Mouse (Mus musculus): ENCODE measurements around the gene Akr1c14.

DNA sequence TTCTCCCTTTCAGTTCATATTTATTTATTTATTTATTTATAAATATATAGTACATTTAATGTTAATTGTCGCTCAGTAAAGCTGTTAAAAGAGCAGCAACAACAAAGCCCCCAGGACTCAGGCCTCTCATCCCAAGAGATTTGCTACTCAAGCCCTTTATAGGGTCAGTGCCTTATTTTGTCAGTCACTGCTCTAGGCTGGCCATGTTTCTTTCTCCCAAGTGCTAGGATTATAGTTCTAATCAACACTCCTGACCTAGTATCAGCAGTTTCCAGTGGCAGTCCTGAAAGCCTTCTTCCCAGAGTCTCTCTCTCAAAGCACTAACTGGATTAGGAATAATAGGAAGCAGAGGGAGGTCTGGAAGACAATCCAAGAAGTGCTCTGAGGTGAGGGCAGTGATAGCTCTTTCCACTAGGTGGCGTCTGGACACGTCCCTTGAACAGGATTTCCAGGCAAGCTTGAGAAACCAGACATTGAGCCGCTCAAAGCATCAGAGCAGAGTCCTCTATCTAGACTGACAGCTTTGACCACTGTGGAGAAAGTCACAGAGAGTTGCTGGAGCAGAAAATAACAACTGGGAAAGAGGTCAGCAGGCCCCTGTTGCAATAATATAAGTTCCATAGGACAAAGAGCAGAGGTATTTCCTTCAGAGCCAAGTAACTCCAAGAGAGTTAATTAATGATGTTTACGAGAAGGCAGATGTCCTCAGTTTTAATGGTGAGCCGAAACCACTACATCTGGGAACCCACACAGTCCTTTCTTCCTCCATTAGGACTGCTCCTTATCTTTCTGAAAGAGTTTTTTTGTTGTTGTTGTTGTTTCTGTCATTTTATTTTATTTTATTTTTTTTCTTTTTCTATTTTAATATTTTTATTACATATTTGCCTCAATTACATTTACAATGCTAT is 61.7 kb downstream of the Akr1c14 start:
- TF ChIP-seq CTCF (conservative IDR thresholded peaks at IDR 0.05; ENCODE audit: low read length) = peak; percentile 70
- TF ChIP-seq POU5F1 (IDR thresholded peaks at IDR 0.05; ENCODE audit: borderline replicate concordance, low read length) = no peak
